Mouse (Mus musculus) effector memory CD4-positive, alpha-beta T cell, adult 7 months (primary cell): ENCODE data around the gene Mup19. TPM values are rescaled to one million over a fixed set of nuclear protein-coding genes. Genes with fewer than 3 reads are reported as not detected.

Experiments
- polyA plus RNA-seq: library from polyadenylated mRNA; unstranded; fragments of 100-300 nt; shearing (Covaris generic); gene quantifications from one replicate; pipeline ENCODE4 v1.2.1, GENCODE M21; 2017

The Mup19 gene
- not detected for polyA plus RNA-seq

DNA sequence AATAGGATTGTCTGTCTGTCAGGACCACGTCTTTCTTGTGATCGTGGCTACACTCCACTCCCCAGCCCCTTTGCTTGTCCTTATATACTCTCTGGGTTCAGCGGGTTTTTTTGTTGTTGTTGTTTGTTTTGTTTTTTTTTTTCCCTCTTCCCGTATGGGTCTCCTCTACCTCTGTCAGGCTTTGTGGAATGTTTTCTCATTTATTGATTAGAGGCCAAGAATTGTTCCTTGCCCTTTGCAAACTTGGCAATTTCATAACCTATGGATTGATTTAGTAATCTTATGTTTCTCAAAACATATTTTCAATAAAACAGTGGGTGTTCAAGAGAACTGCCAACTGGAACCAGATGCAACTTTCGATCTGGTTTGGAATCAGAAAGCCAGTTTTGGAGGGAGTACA lies at the start of gene Mup19:
Gene Mup19, minus strand, starts transcription at position 101 of the 400 bp plus-strand sequence.

Other genes with a start within 250 kb of the Mup19 start
- not detected for gene Mup17, start 186.4 kb downstream of the Mup19 start, polyA plus RNA-seq
- not detected for gene Mup18, start 108.1 kb downstream of the Mup19 start, polyA plus RNA-seq
- gene Mup5, start 53.0 kb upstream of the Mup19 start, polyA plus RNA-seq: not detected